Mouse (Mus musculus) brain, embryonic 14.5 days (tissue): ENCODE data around the gene Ccne1.

Experiments
- CTCF ChIP-seq: fragments of 200-500 bp; IDR thresholded peaks from 2 replicates; pipeline ENCODE4 v1.5.1; 2012; ENCODE audit warnings: inconsistent platforms, mild to moderate bottlenecking, moderate library complexity, borderline replicate concordance; ENCODE audit not compliant: insufficient read depth, insufficient read length; ENCODE audit errors: extremely low read depth
- POLR2A ChIP-seq: fragments of 200-500 bp; IDR thresholded peaks from 2 replicates; pipeline ENCODE4 v1.6.1; 2012; ENCODE audit warnings: mild to moderate bottlenecking, inconsistent platforms, borderline replicate concordance; ENCODE audit not compliant: poor library complexity, insufficient read depth, insufficient read length, severe bottlenecking; ENCODE audit errors: extremely low read depth

GRCm38 (mm10) chr7:38112451-38112850, 5.1 kb upstream of the Ccne1 start:
- TF ChIP-seq POLR2A (no peak), CTCF (no peak)
